Mouse (Mus musculus): ENCODE data around the gene Fsd1. TPM values are rescaled to one million over a fixed set of nuclear protein-coding genes. Genes with fewer than 3 reads are reported as not detected.

The Fsd1 gene
- polyA plus RNA-seq, 1 experiment from 2014 or later = 9.9 TPM

- WGBS = under 1% methylated on average over 74 of the region's 74 CpGs
- H3K4me1 ChIP-seq (ENCODE audit: control insufficient read depth, insufficient read depth, low read length) = peaks cover 42% of the 10 kb centered on the region
Observed at GRCm38 (mm10) chr17:56036176-56036900, 50.0 kb downstream of the Fsd1 start, which contains the start of gene Sh3gl1. TSS of gene Sh3gl1 (minus strand) at chr17:56036635.

GRCm38 (mm10) chr17:56036901-56037287 lies 50.6 kb downstream of the Fsd1 start:
- H3K36me3 ChIP-seq (ENCODE audit: control insufficient read depth, insufficient read depth, low read length) = no peaks in the 10 kb centered on the region
- no peaks in the 10 kb centered on the region for H3K27me3 ChIP-seq (ENCODE audit: control insufficient read depth, insufficient read depth, low read length)
- 0 out of 2 replicates have a peak overlapping the region, but pooled peaks have one; percentile 24 for H3K27ac ChIP-seq (ENCODE audit: low read length)
- peak overlapping the region; percentile 38 for H3K4me3 ChIP-seq (replicated peaks; ENCODE audit: low read length)
- peaks cover 46% of the 10 kb centered on the region for H3K4me1 ChIP-seq (ENCODE audit: control insufficient read depth, insufficient read depth, low read length)
- WGBS = 33% methylated on average over 13 of the region's 13 CpGs
- peak overlapping the region; percentile 68 for H3K9ac ChIP-seq (ENCODE audit: low read length)
- H3K9me3 ChIP-seq (replicated peaks; ENCODE audit: control insufficient read depth, low read length) = no peaks in the 10 kb centered on the region
- peak overlapping the region; percentile 56 for H3K4me2 ChIP-seq (ENCODE audit: low read depth, low read length)
- ATAC-seq (ENCODE audit: insufficient read depth, low FRiP score) = no peak

More at GRCm38 (mm10) chr17:56036176-56036900, 50.0 kb downstream of the Fsd1 start, which contains the start of gene Sh3gl1:
- Histone ChIP-seq H3K9ac (ENCODE audit: low read length) (peak within 1 kb of the TSS; percentile 95), H3K27me3 (ENCODE audit: control insufficient read depth, insufficient read depth, low read length) (no peaks in the 10 kb centered on the region), H3K4me2 (ENCODE audit: low read depth, low read length) (peak within 1 kb of the TSS; percentile 68), H3K9me3 (replicated peaks; ENCODE audit: control insufficient read depth, low read length) (no peaks in the 10 kb centered on the region), H3K4me3 (replicated peaks; ENCODE audit: low read length) (peak within 1 kb of the TSS; percentile 87), H3K27ac (ENCODE audit: low read length) (peak within 1 kb of the TSS; percentile 86), H3K36me3 (ENCODE audit: control insufficient read depth, insufficient read depth, low read length) (no peaks in the 10 kb centered on the region)
- peak; percentile 93 for ATAC-seq (ENCODE audit: insufficient read depth, low FRiP score)

- Histone ChIP-seq H3K9ac (ENCODE audit: low read length) (no peak overlapping the region), H3K9me3 (replicated peaks; ENCODE audit: control insufficient read depth, low read length) (no peaks in the 10 kb centered on the region), H3K27ac (ENCODE audit: low read length) (no peak overlapping the region), H3K4me3 (replicated peaks; ENCODE audit: low read length) (no peak overlapping the region), H3K36me3 (ENCODE audit: control insufficient read depth, insufficient read depth, low read length) (no peaks in the 10 kb centered on the region), H3K4me2 (ENCODE audit: low read depth, low read length) (no peak overlapping the region), H3K27me3 (ENCODE audit: control insufficient read depth, insufficient read depth, low read length) (no peaks in the 10 kb centered on the region), H3K4me1 (ENCODE audit: control insufficient read depth, insufficient read depth, low read length) (peaks cover 29% of the 10 kb centered on the region)
- no peak for ATAC-seq (ENCODE audit: insufficient read depth, low FRiP score)
- 81% methylated on average over 8 of the region's 8 CpGs for WGBS
Observed at GRCm38 (mm10) chr17:56038583-56039261, 52.4 kb downstream of the Fsd1 start.

GRCm38 (mm10) chr17:56039345-56039744 lies 53.0 kb downstream of the Fsd1 start:
- Histone ChIP-seq H3K4me2 (ENCODE audit: low read depth, low read length) (peak overlapping the region; percentile 90; the same call in 1 of the 2 replicates), H3K27ac (ENCODE audit: low read length) (no peak overlapping the region), H3K4me3 (replicated peaks; ENCODE audit: low read length) (peak overlapping the region; percentile 93; the same call in 1 of the 2 replicates)

DNA sequence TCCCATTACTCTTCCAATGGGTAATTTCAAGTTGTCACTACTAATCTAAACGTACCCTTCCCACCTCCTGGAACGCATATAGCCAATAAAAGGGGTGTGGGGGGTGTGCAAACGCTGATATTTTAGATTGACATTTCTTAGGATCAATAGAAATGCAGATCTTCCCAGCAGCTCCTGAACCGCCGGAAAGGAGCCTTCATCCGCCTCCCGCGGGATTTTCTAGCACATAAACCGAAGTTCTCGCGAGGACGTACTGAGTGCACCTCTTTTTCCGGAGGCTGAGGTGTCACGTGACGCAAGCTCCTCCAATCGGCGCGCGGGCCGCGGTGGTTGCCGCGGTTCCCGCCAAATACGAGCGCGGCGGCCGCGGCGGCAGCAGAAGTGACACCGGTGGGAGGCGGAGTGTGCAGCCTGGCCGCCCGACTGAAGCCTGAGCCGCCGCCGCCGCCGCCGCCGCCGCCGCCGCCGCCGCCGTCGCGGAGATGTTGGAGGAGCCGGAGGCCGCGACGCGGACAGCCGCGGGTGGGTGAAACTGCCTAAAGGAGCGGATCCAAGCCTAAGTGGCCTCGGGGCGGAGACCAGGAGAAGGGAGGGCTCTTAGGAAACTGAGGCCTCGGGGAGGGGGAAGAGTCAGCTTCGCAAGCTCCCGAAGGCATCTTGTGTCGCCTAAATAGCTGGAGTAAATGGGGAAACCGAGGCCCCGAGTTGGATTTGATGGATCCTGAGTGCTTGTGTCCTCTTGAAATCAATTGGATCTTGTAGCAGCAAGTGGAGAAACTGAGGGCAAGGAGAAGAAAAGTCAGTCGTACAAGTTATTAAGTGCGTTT lies 53.9 kb downstream of the Fsd1 start, which contains the start of gene Chaf1a:
Chaf1a (plus strand) TSS at position 410 of the 827 bp plus-strand sequence.
- H3K9me3 ChIP-seq (replicated peaks; ENCODE audit: control insufficient read depth, low read length) = no peaks in the 10 kb centered on the region
- ATAC-seq (ENCODE audit: insufficient read depth, low FRiP score) = peak; percentile 89
- H3K4me3 ChIP-seq (replicated peaks; ENCODE audit: low read length) = peak within 1 kb of the TSS; percentile 93
- under 1% methylated on average over 67 of the region's 68 CpGs for WGBS
- H3K27ac ChIP-seq (ENCODE audit: low read length) = peak within 1 kb of the TSS; percentile 83
- peak within 1 kb of the TSS; percentile 87 for H3K9ac ChIP-seq (ENCODE audit: low read length)
- H3K4me2 ChIP-seq (ENCODE audit: low read depth, low read length) = peak within 1 kb of the TSS; percentile 90
- H3K4me1 ChIP-seq (ENCODE audit: control insufficient read depth, insufficient read depth, low read length) = peaks cover 15% of the 10 kb centered on the region
- peaks cover 5% of the 10 kb centered on the region; the same call in 1 of the 2 replicates for H3K36me3 ChIP-seq (ENCODE audit: control insufficient read depth, insufficient read depth, low read length)
- no peaks in the 10 kb centered on the region for H3K27me3 ChIP-seq (ENCODE audit: control insufficient read depth, insufficient read depth, low read length)

More at GRCm38 (mm10) chr17:56039345-56039744, 53.0 kb downstream of the Fsd1 start:
- no peak for ATAC-seq (ENCODE audit: insufficient read depth, low FRiP score)
- Histone ChIP-seq H3K9ac (ENCODE audit: low read length) (no peak overlapping the region), H3K27me3 (ENCODE audit: control insufficient read depth, insufficient read depth, low read length) (no peaks in the 10 kb centered on the region), H3K9me3 (replicated peaks; ENCODE audit: control insufficient read depth, low read length) (no peaks in the 10 kb centered on the region), H3K36me3 (ENCODE audit: control insufficient read depth, insufficient read depth, low read length) (peaks cover 5% of the 10 kb centered on the region; the same call in 1 of the 2 replicates), H3K4me1 (ENCODE audit: control insufficient read depth, insufficient read depth, low read length) (peaks cover 24% of the 10 kb centered on the region)
- WGBS = 71% methylated on average over 4 of the region's 4 CpGs

DNA sequence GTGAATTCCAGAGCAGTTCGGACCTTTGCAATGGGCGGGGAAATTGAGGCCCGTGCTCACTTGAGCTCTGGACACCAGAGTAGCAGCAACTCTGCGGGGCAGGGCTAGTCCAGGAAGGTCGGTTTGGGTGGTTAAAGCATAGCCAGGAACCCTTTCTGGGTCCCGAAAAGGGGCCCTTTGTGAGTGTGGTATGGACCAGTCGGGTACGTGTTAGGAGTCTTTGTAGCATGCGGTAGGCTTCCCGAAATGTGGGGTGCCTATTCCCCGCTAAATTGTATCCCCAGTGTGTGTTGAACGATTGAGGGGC lies 54.5 kb downstream of the Fsd1 start:
- Histone ChIP-seq H3K27me3 (ENCODE audit: control insufficient read depth, insufficient read depth, low read length) (no peaks in the 10 kb centered on the region), H3K4me2 (ENCODE audit: low read depth, low read length) (peak overlapping the region; percentile 90), H3K4me3 (replicated peaks; ENCODE audit: low read length) (peak overlapping the region; percentile 93), H3K4me1 (ENCODE audit: control insufficient read depth, insufficient read depth, low read length) (peaks cover 13% of the 10 kb centered on the region), H3K9me3 (replicated peaks; ENCODE audit: control insufficient read depth, low read length) (no peaks in the 10 kb centered on the region), H3K36me3 (ENCODE audit: control insufficient read depth, insufficient read depth, low read length) (peaks cover 5% of the 10 kb centered on the region; the same call in 1 of the 2 replicates), H3K27ac (ENCODE audit: low read length) (peak overlapping the region; percentile 83), H3K9ac (ENCODE audit: low read length) (peak overlapping the region; percentile 87)
- no peak for ATAC-seq (ENCODE audit: insufficient read depth, low FRiP score)
- WGBS = 1% methylated on average over 12 of the region's 12 CpGs

Other genes starting within 250 kb of the Fsd1 start
- gene Adgre4, start 236.5 kb upstream of the Fsd1 start, polyA plus RNA-seq (2015; fragmentation: Nextera tagmentation; extraction: Ambion mirVana) = 1.2 and 1.7 TPM in 2 replicates
- gene Zfp119a, start 107.6 kb upstream of the Fsd1 start, polyA plus RNA-seq (2015; fragmentation: Nextera tagmentation; extraction: Ambion mirVana) = 9.0 and 10.7 TPM in 2 replicates
- gene Zfp959, start 94.4 kb upstream of the Fsd1 start, polyA plus RNA-seq (2015; fragmentation: Nextera tagmentation; extraction: Ambion mirVana) = 12.6 and 13.2 TPM in 2 replicates
- gene Zfp119b, start 37.0 kb upstream of the Fsd1 start, polyA plus RNA-seq (2015; fragmentation: Nextera tagmentation; extraction: Ambion mirVana) = 6.0 and 6.2 TPM in 2 replicates
- gene Ebi3, start 33.9 kb upstream of the Fsd1 start, polyA plus RNA-seq (2015; fragmentation: Nextera tagmentation; extraction: Ambion mirVana) = 4.0 and 4.7 TPM in 2 replicates
- 21.6 and 24.3 TPM in 2 replicates for gene Yju2, start 27.4 kb upstream of the Fsd1 start, polyA plus RNA-seq (2015; fragmentation: Nextera tagmentation; extraction: Ambion mirVana)
- 8.1 and 8.6 TPM in 2 replicates for gene Shd, start 16.0 kb upstream of the Fsd1 start, polyA plus RNA-seq (2015; fragmentation: Nextera tagmentation; extraction: Ambion mirVana)
- 41.2 and 53.7 TPM in 2 replicates for gene Stap2, start 19.1 kb downstream of the Fsd1 start, polyA plus RNA-seq (2015; fragmentation: Nextera tagmentation; extraction: Ambion mirVana)
- gene Mpnd, start 19.2 kb downstream of the Fsd1 start, polyA plus RNA-seq (2015; fragmentation: Nextera tagmentation; extraction: Ambion mirVana) = 52.0 and 60.7 TPM in 2 replicates
- 145 and 154 TPM in 2 replicates for gene Sh3gl1, start 50.1 kb downstream of the Fsd1 start, polyA plus RNA-seq (2015; fragmentation: Nextera tagmentation; extraction: Ambion mirVana)
- gene Chaf1a, start 53.9 kb downstream of the Fsd1 start, polyA plus RNA-seq (2015; fragmentation: Nextera tagmentation; extraction: Ambion mirVana) = 16.3 and 17.8 TPM in 2 replicates
- 39.4 and 42.1 TPM in 2 replicates for gene Ubxn6, start 88.5 kb downstream of the Fsd1 start, polyA plus RNA-seq (2015; fragmentation: Nextera tagmentation; extraction: Ambion mirVana)
- 77.3 and 80.1 TPM in 2 replicates for gene Hdgfl2, start 93.1 kb downstream of the Fsd1 start, polyA plus RNA-seq (2015; fragmentation: Nextera tagmentation; extraction: Ambion mirVana)
- 0.80 and 0.90 TPM in 2 replicates for gene Plin4, start 123.3 kb downstream of the Fsd1 start, polyA plus RNA-seq (2015; fragmentation: Nextera tagmentation; extraction: Ambion mirVana)
- gene Plin5, start 131.1 kb downstream of the Fsd1 start, polyA plus RNA-seq (2015; fragmentation: Nextera tagmentation; extraction: Ambion mirVana) = 0.62 and 1.2 TPM in 2 replicates
- 1.3 and 1.4 TPM in 2 replicates for gene Lrg1, start 135.5 kb downstream of the Fsd1 start, polyA plus RNA-seq (2015; fragmentation: Nextera tagmentation; extraction: Ambion mirVana)
- 0.50 and 0.71 TPM in 2 replicates for gene Sema6b, start 153.8 kb downstream of the Fsd1 start, polyA plus RNA-seq (2015; fragmentation: Nextera tagmentation; extraction: Ambion mirVana)
- gene Tnfaip8l1, start 176.0 kb downstream of the Fsd1 start, polyA plus RNA-seq (2015; fragmentation: Nextera tagmentation; extraction: Ambion mirVana) = 11.9 and 14.3 TPM in 2 replicates
- gene Mydgf, start 197.4 kb downstream of the Fsd1 start, polyA plus RNA-seq (2015; fragmentation: Nextera tagmentation; extraction: Ambion mirVana) = 106 and 116 TPM in 2 replicates
- gene Dpp9, start 232.4 kb downstream of the Fsd1 start, polyA plus RNA-seq (2015; fragmentation: Nextera tagmentation; extraction: Ambion mirVana) = 32.6 and 37.4 TPM in 2 replicates